In genomic region chr1:105842950-105843349, GRCm38 (mm10) we compare ENCODE assay signal across 9 mouse cellular contexts.
DNase-seq lines count a peak whose midpoint lies in the region; ATAC-seq and TF ChIP-seq lines count a peak whose summit lies in the region.
"Had no signal": no experiment of that assay in that cellular context is flagged by ENCODE, and none has a peak within 500 bp of the region (broad histone marks: within the 10 kb centered on the region; RNA-seq: fewer than 3 reads in every experiment).

No protein-coding gene starts in this region.

- no peaks in the 10 kb centered on the region for H3K36me3 ChIP-seq in heart, embryonic 11.5 days (ENCODE audit: control insufficient read depth, insufficient read depth, low read length)
- H3K36me3 ChIP-seq in midbrain, embryonic 11.5 days (ENCODE audit: control insufficient read depth, insufficient read depth, low read length), result no peaks in the 10 kb centered on the region
- no peaks in the 10 kb centered on the region for H3K36me3 ChIP-seq in liver, postnatal 0 days (replicated peaks; ENCODE audit: insufficient read depth, low read length)

- no peak overlapping the region for H3K27ac ChIP-seq in heart, embryonic 11.5 days (ENCODE audit: low read depth, low read length)
- H3K27ac ChIP-seq in midbrain, embryonic 11.5 days (ENCODE audit: low read depth, low read length), result no peak overlapping the region
- H3K27ac ChIP-seq in liver, postnatal 0 days (ENCODE audit: low read depth), result no peak overlapping the region

- H3K4me3 ChIP-seq in heart, embryonic 11.5 days (ENCODE audit: low read depth, low read length), result no peak overlapping the region
- no peak overlapping the region for H3K4me3 ChIP-seq in midbrain, embryonic 11.5 days (ENCODE audit: low read depth, low read length)
- H3K4me3 ChIP-seq in liver, postnatal 0 days (ENCODE audit: low read depth, low read length), result no peak overlapping the region

- no peak for TF ChIP-seq CTCF in liver, postnatal 0 days (IDR thresholded peaks at IDR 0.05; ENCODE audit: low read depth)

- DNase-seq in heart, postnatal 25 days (ENCODE audit: low spot score), result no peak
- peak; percentile 25 for DNase-seq in thymus, postnatal 4 days
- no peak for DNase-seq in thymus, postnatal 25 days
- no peak for DNase-seq in midbrain, embryonic 11.5 days (ENCODE audit: low spot score, missing footprints)
- DNase-seq in layer of hippocampus, postnatal 14 days (ENCODE audit: low spot score in 2 of 2), result no peak
- DNase-seq in liver, postnatal 0 days, result no peak
- DNase-seq: lung, adult 2 months had no signal

- no peak for ATAC-seq in heart, embryonic 11.5 days (replicated peaks; ENCODE audit: insufficient number of reproducible peaks, low FRiP score, low TSS enrichment)
- ATAC-seq in midbrain, embryonic 11.5 days (ENCODE audit: low FRiP score), result no peak
- ATAC-seq in granulocyte monocyte progenitor cell, adult 5-6 weeks (replicated peaks; ENCODE audit: poor library complexity, severe bottlenecking), result no peak
- ATAC-seq in liver, postnatal 0 days, result no peak

- H3K4me1 ChIP-seq in heart, embryonic 11.5 days (ENCODE audit: control insufficient read depth, insufficient read depth, low read length), result peaks cover 9% of the 10 kb centered on the region; the same call in 1 of the 2 replicates
- peaks cover 8% of the 10 kb centered on the region for H3K4me1 ChIP-seq in midbrain, embryonic 11.5 days (ENCODE audit: control insufficient read depth, insufficient read depth, low read length)
- peaks cover 2% of the 10 kb centered on the region; the same call in 1 of the 2 replicates for H3K4me1 ChIP-seq in liver, postnatal 0 days (ENCODE audit: insufficient read depth)

- peak overlapping the region; percentile 70 for H3K4me2 ChIP-seq in heart, embryonic 11.5 days
- H3K4me2 ChIP-seq in midbrain, embryonic 11.5 days, result peak overlapping the region; percentile 54
- H3K4me2 ChIP-seq in liver, postnatal 0 days (ENCODE audit: low read depth, low read length), result no peak overlapping the region

- WGBS in heart, embryonic 11.5 days (ENCODE audit: insufficient replicate concordance), result 23% methylated on average over 9 of the region's 10 CpGs
- 16% methylated on average over 10 of the region's 10 CpGs for WGBS in midbrain, embryonic 11.5 days
- WGBS in liver, postnatal 0 days (ENCODE audit: insufficient replicate concordance), result 20% methylated on average over 10 of the region's 10 CpGs

- no peaks in the 10 kb centered on the region for H3K9me3 ChIP-seq in heart, embryonic 11.5 days (replicated peaks; ENCODE audit: control insufficient read depth, low read length)
- H3K9me3 ChIP-seq in midbrain, embryonic 11.5 days (ENCODE audit: control insufficient read depth, low read length), result no peaks in the 10 kb centered on the region
- no peaks in the 10 kb centered on the region for H3K9me3 ChIP-seq in liver, postnatal 0 days (ENCODE audit: low read length)

- intact Hi-C loops in heart, postnatal 25 days (cut with DNase I), result no loop called here

- peaks cover 12% of the 10 kb centered on the region for H3K27me3 ChIP-seq in heart, embryonic 11.5 days (ENCODE audit: control insufficient read depth, insufficient read depth, low read length)
- H3K27me3 ChIP-seq in midbrain, embryonic 11.5 days (ENCODE audit: control insufficient read depth, insufficient read depth, low read length), result peaks cover 6% of the 10 kb centered on the region
- H3K27me3 ChIP-seq in liver, postnatal 0 days (ENCODE audit: insufficient read depth, low read length), result peaks cover 8% of the 10 kb centered on the region

- TF ChIP-seq EP300 in liver, postnatal 0 days (IDR thresholded peaks at IDR 0.05; ENCODE audit: low read depth), result no peak

- H3K9ac ChIP-seq in heart, embryonic 11.5 days (ENCODE audit: low read depth, low read length), result no peak overlapping the region
- H3K9ac ChIP-seq in midbrain, embryonic 11.5 days (ENCODE audit: low read length), result no peak overlapping the region
- H3K9ac ChIP-seq in liver, postnatal 0 days (replicated peaks), result no peak overlapping the region
